Mouse (Mus musculus): Measurements from ENCODE around the gene Chst11. TPM values are rescaled to one million over a fixed set of nuclear protein-coding genes. Genes with fewer than 3 reads are reported as not detected.

The Chst11 gene
- polyA plus RNA-seq, 1 experiment = 12.1 TPM

GRCm38 (mm10) chr10:82964491-82964890 is 20.8 kb upstream of the Chst11 start:
- H3K27me3 ChIP-seq (ENCODE audit: control insufficient read depth, insufficient read depth, insufficient read length) = no peaks in the 10 kb centered on the region
- H3K36me3 ChIP-seq (ENCODE audit: control insufficient read depth, insufficient read depth) = no peaks in the 10 kb centered on the region
- H3ac ChIP-seq (ENCODE audit: control insufficient read depth, insufficient read length) = no peak overlapping the region
- H3K4me3 ChIP-seq = no peak overlapping the region
- no peaks in the 10 kb centered on the region for H3K79me2 ChIP-seq (ENCODE audit: control insufficient read depth, insufficient read depth)
- no peak overlapping the region for H3K4me2 ChIP-seq (ENCODE audit: low read depth)
- TF ChIP-seq TCF12 (IDR thresholded peaks at IDR 0.05; ENCODE audit: insufficient read depth, poor library complexity, severe bottlenecking) (no peak), USF1 (IDR thresholded peaks at IDR 0.05; ENCODE audit: low read depth) (no peak), E2F4 (IDR thresholded peaks at IDR 0.05; ENCODE audit: insufficient read depth) (no peak), MYOD1 (IDR thresholded peaks at IDR 0.05; ENCODE audit: control insufficient read depth in 1 of 3, insufficient read length in 2 of 3, low read depth in 2 of 3) (no peak), MYOG (IDR thresholded peaks at IDR 0.05; ENCODE audit: control insufficient read depth in 1 of 3, insufficient read depth in 1 of 3, insufficient read length in 2 of 3, low read depth in 2 of 3) (no peak), MAX (IDR thresholded peaks at IDR 0.05; ENCODE audit: low read depth) (no peak), POLR2A (IDR thresholded peaks at IDR 0.05; ENCODE audit: insufficient read length, low read depth) (no peak), SRF (IDR thresholded peaks at IDR 0.05; ENCODE audit: control insufficient read depth, insufficient read length, low read depth) (no peak)

- H3K36me3 ChIP-seq (ENCODE audit: control insufficient read depth, insufficient read depth) = no peaks in the 10 kb centered on the region
- H3K27me3 ChIP-seq (ENCODE audit: control insufficient read depth, insufficient read depth, insufficient read length) = no peaks in the 10 kb centered on the region
- no peak overlapping the region for H3K4me3 ChIP-seq
- no peak overlapping the region for H3ac ChIP-seq (ENCODE audit: control insufficient read depth, insufficient read length)
- no peak overlapping the region for H3K4me2 ChIP-seq (ENCODE audit: low read depth)
- no peak for TF ChIP-seq MAX (IDR thresholded peaks at IDR 0.05; ENCODE audit: low read depth)
- TF ChIP-seq POLR2A (IDR thresholded peaks at IDR 0.05; ENCODE audit: insufficient read length, low read depth) = no peak
- TF ChIP-seq POLR2AphosphoS2 (IDR thresholded peaks at IDR 0.05; ENCODE audit: insufficient read length, low read depth) = no peak
- no peak for TF ChIP-seq MYOG (IDR thresholded peaks at IDR 0.05; ENCODE audit: control insufficient read depth in 1 of 3, insufficient read depth in 1 of 3, insufficient read length in 2 of 3, low read depth in 2 of 3)
- no peak for TF ChIP-seq SRF (IDR thresholded peaks at IDR 0.05; ENCODE audit: control insufficient read depth, insufficient read length, low read depth)
- H3K79me2 ChIP-seq (ENCODE audit: control insufficient read depth, insufficient read depth) = no peaks in the 10 kb centered on the region
These were observed 18.6 kb upstream of the Chst11 start for GRCm38 (mm10) chr10:82966672-82967071.

- TF ChIP-seq TCF3 (IDR thresholded peaks at IDR 0.05; ENCODE audit: insufficient read length, low read depth) (no peak), MAX (IDR thresholded peaks at IDR 0.05; ENCODE audit: low read depth) (no peak)
- Histone ChIP-seq H3K27me3 (ENCODE audit: control insufficient read depth, insufficient read depth, insufficient read length) (no peaks in the 10 kb centered on the region), H3K4me2 (ENCODE audit: low read depth) (no peak overlapping the region), H3K36me3 (ENCODE audit: control insufficient read depth, insufficient read depth) (no peaks in the 10 kb centered on the region), H3ac (ENCODE audit: control insufficient read depth, insufficient read length) (no peak overlapping the region), H3K4me3 (no peak overlapping the region), H3K79me2 (ENCODE audit: control insufficient read depth, insufficient read depth) (no peaks in the 10 kb centered on the region)
These were observed 15.7 kb upstream of the Chst11 start for GRCm38 (mm10) chr10:82969612-82970011.

GRCm38 (mm10) chr10:82971549-82971948 is 13.7 kb upstream of the Chst11 start:
- Histone ChIP-seq H3K79me2 (ENCODE audit: control insufficient read depth, insufficient read depth) (no peaks in the 10 kb centered on the region), H3K4me3 (no peak overlapping the region), H3K4me2 (ENCODE audit: low read depth) (no peak overlapping the region), H3K27me3 (ENCODE audit: control insufficient read depth, insufficient read depth, insufficient read length) (no peaks in the 10 kb centered on the region), H3K36me3 (ENCODE audit: control insufficient read depth, insufficient read depth) (no peaks in the 10 kb centered on the region), H3ac (ENCODE audit: control insufficient read depth, insufficient read length) (no peak overlapping the region)
- TF ChIP-seq E2F4 (IDR thresholded peaks at IDR 0.05; ENCODE audit: insufficient read depth) (no peak), TCF3 (IDR thresholded peaks at IDR 0.05; ENCODE audit: insufficient read length, low read depth) (no peak), USF1 (IDR thresholded peaks at IDR 0.05; ENCODE audit: low read depth) (no peak), TCF12 (IDR thresholded peaks at IDR 0.05; ENCODE audit: insufficient read depth, poor library complexity, severe bottlenecking) (no peak)

GRCm38 (mm10) chr10:82974201-82974600 is 11.1 kb upstream of the Chst11 start:
- Histone ChIP-seq H3K4me3 (no peak overlapping the region), H3K79me2 (ENCODE audit: control insufficient read depth, insufficient read depth) (no peaks in the 10 kb centered on the region), H3K36me3 (ENCODE audit: control insufficient read depth, insufficient read depth) (no peaks in the 10 kb centered on the region), H3ac (ENCODE audit: control insufficient read depth, insufficient read length) (no peak overlapping the region), H3K27me3 (ENCODE audit: control insufficient read depth, insufficient read depth, insufficient read length) (no peaks in the 10 kb centered on the region), H3K4me2 (ENCODE audit: low read depth) (no peak overlapping the region)
- TF ChIP-seq MYOG (IDR thresholded peaks at IDR 0.05; ENCODE audit: control insufficient read depth in 1 of 3, insufficient read depth in 1 of 3, insufficient read length in 2 of 3, low read depth in 2 of 3) (no peak), SRF (IDR thresholded peaks at IDR 0.05; ENCODE audit: control insufficient read depth, insufficient read length, low read depth) (no peak), REST (IDR thresholded peaks at IDR 0.05; ENCODE audit: insufficient read depth, insufficient read length) (no peak), TCF3 (IDR thresholded peaks at IDR 0.05; ENCODE audit: insufficient read length, low read depth) (no peak), MYOD1 (IDR thresholded peaks at IDR 0.05; ENCODE audit: control insufficient read depth in 1 of 3, insufficient read length in 2 of 3, low read depth in 2 of 3) (no peak), E2F4 (IDR thresholded peaks at IDR 0.05; ENCODE audit: insufficient read depth) (no peak), POLR2A (IDR thresholded peaks at IDR 0.05; ENCODE audit: insufficient read length, low read depth) (no peak)

GRCm38 (mm10) chr10:82974627-82975177 is 10.6 kb upstream of the Chst11 start:
- H3K36me3 ChIP-seq (ENCODE audit: control insufficient read depth, insufficient read depth) = no peaks in the 10 kb centered on the region
- no peaks in the 10 kb centered on the region for H3K79me2 ChIP-seq (ENCODE audit: control insufficient read depth, insufficient read depth)
- H3K27me3 ChIP-seq (ENCODE audit: control insufficient read depth, insufficient read depth, insufficient read length) = no peaks in the 10 kb centered on the region
- H3K4me2 ChIP-seq (ENCODE audit: low read depth) = no peak overlapping the region
- TF ChIP-seq REST (IDR thresholded peaks at IDR 0.05; ENCODE audit: insufficient read depth, insufficient read length) (no peak), POLR2AphosphoS2 (IDR thresholded peaks at IDR 0.05; ENCODE audit: insufficient read length, low read depth) (no peak), TCF12 (IDR thresholded peaks at IDR 0.05; ENCODE audit: insufficient read depth, poor library complexity, severe bottlenecking) (no peak), TCF3 (IDR thresholded peaks at IDR 0.05; ENCODE audit: insufficient read length, low read depth) (no peak), USF1 (IDR thresholded peaks at IDR 0.05; ENCODE audit: low read depth) (no peak), SRF (IDR thresholded peaks at IDR 0.05; ENCODE audit: control insufficient read depth, insufficient read length, low read depth) (no peak), MAX (IDR thresholded peaks at IDR 0.05; ENCODE audit: low read depth) (no peak), MYOD1 (IDR thresholded peaks at IDR 0.05; ENCODE audit: control insufficient read depth in 1 of 3, insufficient read length in 2 of 3, low read depth in 2 of 3) (no peak), CEBPB (IDR thresholded peaks at IDR 0.05; ENCODE audit: insufficient read depth, poor library complexity, severe bottlenecking) (no peak), MYOG (IDR thresholded peaks at IDR 0.05; ENCODE audit: control insufficient read depth in 1 of 3, insufficient read depth in 1 of 3, insufficient read length in 2 of 3, low read depth in 2 of 3) (no peak), E2F4 (IDR thresholded peaks at IDR 0.05; ENCODE audit: insufficient read depth) (no peak), POLR2A (IDR thresholded peaks at IDR 0.05; ENCODE audit: insufficient read length, low read depth) (no peak)
- no peak overlapping the region for H3ac ChIP-seq (ENCODE audit: control insufficient read depth, insufficient read length)
- H3K4me3 ChIP-seq = no peak overlapping the region

Data from myocyte (in vitro differentiated cells).